26 mouse cellular contexts compared by ENCODE assay signal in genomic region chr1:188333936-188334335, GRCm38 (mm10).
DNase-seq lines count a peak whose midpoint lies in the region; ATAC-seq and TF ChIP-seq lines count a peak whose summit lies in the region.
"Had no signal": no experiment of that assay in that cellular context is flagged by ENCODE, and none has a peak within 500 bp of the region (broad histone marks: within the 10 kb centered on the region; RNA-seq: fewer than 3 reads in every experiment).

No protein-coding gene starts in this region.

- no peak for ATAC-seq in forebrain, embryonic 14.5 days
- ATAC-seq in forebrain, embryonic 12.5 days (ENCODE audit: low FRiP score) = no peak
- ATAC-seq in megakaryocyte-erythroid progenitor cell, adult 5-6 weeks (replicated peaks; ENCODE audit: low FRiP score, low TSS enrichment, poor library complexity, severe bottlenecking) = peak; percentile 34
- ATAC-seq: forebrain, embryonic 16.5 days; inflammation-experienced regulatory T-cells, adult 6 months had no signal

- no peaks in the 10 kb centered on the region for H3K36me3 ChIP-seq in forebrain, embryonic 14.5 days (ENCODE audit: control insufficient read depth, insufficient read depth, low read length)
- no peaks in the 10 kb centered on the region for H3K36me3 ChIP-seq in forebrain, embryonic 12.5 days (replicated peaks)
- no peaks in the 10 kb centered on the region for H3K36me3 ChIP-seq in embryonic facial prominence, embryonic 10.5 days (replicated peaks)
- H3K36me3 ChIP-seq: embryonic facial prominence, embryonic 12.5 days; heart, embryonic 12.5 days; limb, embryonic 13.5 days; liver, embryonic 13.5 days; lung, embryonic 15.5 days; midbrain, embryonic 12.5 days had no signal

- TF ChIP-seq CTCF in gastrocnemius, adult 2 months (IDR thresholded peaks at IDR 0.05) = no peak

- 57% methylated on average over 2 of the region's 2 CpGs for WGBS in forebrain, embryonic 14.5 days
- 79% methylated on average over 2 of the region's 2 CpGs for WGBS in forebrain, embryonic 12.5 days
- 84% methylated on average over 2 of the region's 2 CpGs for WGBS in embryonic facial prominence, embryonic 10.5 days

- no peaks in the 10 kb centered on the region for H3K9me3 ChIP-seq in forebrain, embryonic 14.5 days (replicated peaks; ENCODE audit: control insufficient read depth, low read length)
- no peaks in the 10 kb centered on the region for H3K9me3 ChIP-seq in forebrain, embryonic 12.5 days
- no peaks in the 10 kb centered on the region for H3K9me3 ChIP-seq in embryonic facial prominence, embryonic 10.5 days
- H3K9me3 ChIP-seq: embryonic facial prominence, embryonic 12.5 days; heart, embryonic 12.5 days; limb, embryonic 13.5 days; liver, embryonic 13.5 days; lung, embryonic 15.5 days; midbrain, embryonic 12.5 days had no signal

- no peaks in the 10 kb centered on the region; the same call in 1 of the 2 replicates for H3K4me1 ChIP-seq in forebrain, embryonic 14.5 days (ENCODE audit: control insufficient read depth, insufficient read depth, low read length)
- 0 out of 2 replicates have a peak, but pooled peaks cover 3% of the 10 kb centered on the region for H3K4me1 ChIP-seq in forebrain, embryonic 12.5 days
- H3K4me1 ChIP-seq in embryonic facial prominence, embryonic 10.5 days = peaks cover 8% of the 10 kb centered on the region
- H3K4me1 ChIP-seq: heart, embryonic 12.5 days; limb, embryonic 13.5 days; liver, embryonic 13.5 days; lung, embryonic 15.5 days; midbrain, embryonic 12.5 days had no signal

- H3K27ac ChIP-seq in forebrain, embryonic 14.5 days (ENCODE audit: low read depth, low read length) = no peak overlapping the region
- no peak overlapping the region for H3K27ac ChIP-seq in forebrain, embryonic 12.5 days
- no peak overlapping the region for H3K27ac ChIP-seq in gastrocnemius, adult 2 months
- no peak overlapping the region for H3K27ac ChIP-seq in embryonic facial prominence, embryonic 10.5 days (replicated peaks)
- H3K27ac ChIP-seq: embryonic facial prominence, embryonic 12.5 days; limb, embryonic 13.5 days; liver, embryonic 13.5 days; lung, embryonic 15.5 days; macrophage; midbrain, embryonic 12.5 days; stomach, postnatal 0 days had no signal

- H3K4me2 ChIP-seq in forebrain, embryonic 14.5 days (ENCODE audit: low read length) = no peak overlapping the region
- no peak overlapping the region for H3K4me2 ChIP-seq in forebrain, embryonic 12.5 days
- H3K4me2 ChIP-seq: embryonic facial prominence, embryonic 12.5 days; heart, embryonic 12.5 days; limb, embryonic 13.5 days; liver, embryonic 13.5 days; lung, embryonic 15.5 days; midbrain, embryonic 12.5 days had no signal

- no peak overlapping the region for H3K4me3 ChIP-seq in forebrain, embryonic 14.5 days (ENCODE audit: low read depth, low read length)
- no peak overlapping the region for H3K4me3 ChIP-seq in forebrain, embryonic 12.5 days (replicated peaks)
- no peak overlapping the region for H3K4me3 ChIP-seq in gastrocnemius, adult 2 months
- no peak overlapping the region for H3K4me3 ChIP-seq in embryonic facial prominence, embryonic 10.5 days
- H3K4me3 ChIP-seq: embryonic facial prominence, embryonic 12.5 days; heart, embryonic 12.5 days; limb, embryonic 13.5 days; liver, embryonic 13.5 days; lung, embryonic 15.5 days; midbrain, embryonic 12.5 days; myocyte had no signal

- no peak overlapping the region for H3K9ac ChIP-seq in forebrain, embryonic 14.5 days (ENCODE audit: low read length)
- no peak overlapping the region for H3K9ac ChIP-seq in forebrain, embryonic 12.5 days
- H3K9ac ChIP-seq: embryonic facial prominence, embryonic 12.5 days; heart, embryonic 12.5 days; limb, embryonic 13.5 days; liver, embryonic 13.5 days; lung, embryonic 15.5 days; midbrain, embryonic 12.5 days had no signal

- peak; percentile 12 for DNase-seq in forebrain, embryonic 14.5 days (ENCODE audit: low spot score)
- peak; percentile 67 for DNase-seq in left cerebral cortex, postnatal 4 days
- DNase-seq in left cerebral cortex, postnatal 10 days (ENCODE audit: extremely low spot score in 1 of 2, low spot score in 2 of 2) = no peak
- DNase-seq in cerebellum, adult 9-11 months = peak; percentile 15
- no peak for DNase-seq in gastrocnemius, adult 2 months
- no peak for DNase-seq in embryonic facial prominence, embryonic 10.5 days (ENCODE audit: low spot score)
- DNase-seq: adrenal gland, postnatal 25 days; heart, adult 11 months; heart, postnatal 14 days; kidney, adult 2 months; kidney, postnatal 14 days; liver, embryonic 13.5 days; right cerebral cortex, adult 18-20 months had no signal

- no peaks in the 10 kb centered on the region for H3K27me3 ChIP-seq in forebrain, embryonic 14.5 days (replicated peaks; ENCODE audit: control insufficient read depth, insufficient read depth, low read length)
- H3K27me3 ChIP-seq in forebrain, embryonic 12.5 days = no peaks in the 10 kb centered on the region
- no peaks in the 10 kb centered on the region for H3K27me3 ChIP-seq in embryonic facial prominence, embryonic 10.5 days (replicated peaks; ENCODE audit: low read depth, poor library complexity, severe bottlenecking)
- H3K27me3 ChIP-seq: CH12.LX; embryonic facial prominence, embryonic 12.5 days; heart, embryonic 12.5 days; limb, embryonic 13.5 days; liver, embryonic 13.5 days; lung, embryonic 15.5 days; midbrain, embryonic 12.5 days had no signal

- intact Hi-C loops in left cerebral cortex, postnatal 4 days (cut with DNase I) = no loop called here
- intact Hi-C loops in left cerebral cortex, postnatal 10 days (cut with DNase I) = no loop called here
- intact Hi-C loops in gastrocnemius, adult 2 months (cut with DNase I) = no loop called here

Comparison
In these comparisons a context has a peak if more than half of its experiments do, and no peak if none do; other contexts are left out.
1. DNase-seq: peak in forebrain, embryonic 14.5 days (single experiment), left cerebral cortex, postnatal 4 days (single experiment) and cerebellum, adult 9-11 months (single experiment); none in left cerebral cortex, postnatal 10 days (0 of 2), gastrocnemius, adult 2 months (single experiment) and embryonic facial prominence, embryonic 10.5 days (single experiment).